Mouse (Mus musculus) testis, adult 2 months (tissue): ENCODE measurements around the gene Hps3.

Experiments
- CTCF ChIP-seq: fragments of 200-500 bp; IDR thresholded peaks from 2 replicates; pipeline ENCODE4 v1.5.1; 2012; ENCODE audit warnings: low read depth, mild to moderate bottlenecking, inconsistent platforms, low read length, moderate library complexity; ENCODE audit not compliant: control insufficient read depth, insufficient read depth, insufficient replicate concordance
- POLR2A ChIP-seq: fragments of 200-500 bp; IDR thresholded peaks from 2 replicates; pipeline ENCODE4 v1.6.1; 2012; ENCODE audit warnings: low read depth, mild to moderate bottlenecking, inconsistent platforms, low read length, moderate library complexity; ENCODE audit not compliant: control insufficient read depth

DNA sequence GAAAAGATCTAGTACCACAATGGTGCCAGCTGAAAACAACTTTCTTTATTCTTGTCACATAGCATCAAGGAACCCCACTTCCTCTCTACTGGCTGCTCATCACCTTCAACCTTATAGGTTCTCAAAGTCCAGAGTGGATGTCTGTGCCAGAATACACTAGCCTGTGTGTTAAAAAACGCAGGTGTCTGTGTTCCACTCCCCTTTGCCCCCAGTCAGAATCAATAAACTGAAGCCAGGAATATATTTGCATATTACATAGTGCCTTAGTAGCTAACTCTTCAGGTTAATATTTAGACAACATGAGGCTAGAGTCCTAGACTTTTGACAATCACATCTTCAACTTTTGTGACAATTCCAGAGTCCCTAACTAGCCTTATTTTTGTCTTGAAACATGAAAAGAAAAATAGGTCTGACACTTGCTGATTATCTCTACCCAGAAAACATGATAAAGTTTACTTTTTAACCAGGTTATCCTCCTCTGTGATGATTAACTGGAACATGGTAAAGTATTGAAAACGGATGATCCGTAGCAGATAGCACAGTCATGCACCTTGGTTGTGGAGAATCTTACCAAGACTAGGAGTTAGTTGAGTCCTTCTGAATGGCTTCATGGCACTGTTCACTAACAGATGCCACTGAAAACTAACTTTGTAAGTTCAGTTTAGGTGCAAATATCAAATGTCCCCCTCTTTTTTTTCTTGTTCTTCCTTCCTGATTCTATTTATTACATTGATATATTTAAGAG lies 72.2 kb downstream of the Hps3 start:
- TF ChIP-seq POLR2A (no peak), CTCF (no peak)
